Mouse (Mus musculus): Measurements from ENCODE around the gene Serpinb6b.

Gene Serpinb6b

DNA sequence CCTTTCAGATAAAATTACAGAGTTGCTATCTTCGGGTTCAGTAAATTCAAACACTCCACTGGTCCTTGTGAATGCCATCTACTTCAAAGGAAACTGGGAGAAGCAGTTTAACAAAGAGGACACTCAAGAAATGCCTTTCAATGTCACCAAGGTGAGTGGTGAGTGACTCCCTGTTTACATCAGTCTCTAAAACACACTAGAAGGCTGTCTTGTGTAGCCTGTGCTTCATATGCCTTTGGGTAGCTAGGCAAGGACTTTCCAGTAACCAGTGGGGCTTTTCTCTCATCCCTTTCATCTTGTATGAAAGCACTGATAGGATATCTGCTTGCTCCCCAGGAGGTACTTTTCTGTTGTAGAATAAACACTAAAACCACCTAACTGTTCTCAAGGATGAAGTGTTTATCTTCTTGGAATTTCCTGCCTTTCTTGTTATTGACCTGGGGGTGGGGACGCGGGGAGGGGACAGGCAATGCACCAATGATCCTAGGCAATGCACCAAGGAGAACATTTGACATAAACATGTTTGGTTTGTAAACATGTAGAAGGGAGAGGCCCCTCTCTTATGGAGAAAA is 10.0 kb downstream of the Serpinb6b start:
- in situ Hi-C loops (cut with MboI): no loop called here

DNA sequence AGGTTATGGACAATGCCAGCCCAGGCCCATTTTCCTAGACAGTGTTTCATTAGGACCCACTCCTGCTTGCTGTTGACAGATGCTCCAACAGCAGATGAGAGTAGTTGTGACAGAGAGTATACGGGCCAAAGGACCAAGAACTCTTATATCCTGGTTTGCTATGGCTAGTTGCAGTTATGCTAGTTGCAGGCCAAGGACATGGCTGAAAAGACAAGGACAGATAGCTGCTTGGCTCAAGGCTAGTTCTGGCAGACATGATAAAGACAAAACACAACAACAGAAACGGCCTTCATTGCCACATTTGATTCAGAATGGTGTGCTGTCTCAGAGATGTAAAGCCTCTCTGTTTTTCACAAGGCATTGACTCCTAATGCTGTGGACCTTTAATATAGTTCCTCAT is 10.7 kb downstream of the Serpinb6b start:
- in situ Hi-C loops (cut with MboI): no loop called here

GRCm38 (mm10) chr13:32982556-32983042 is 17.6 kb downstream of the Serpinb6b start:
- in situ Hi-C loops (cut with MboI): no loop called here

- in situ Hi-C loops (cut with MboI): no loop called here
Observed at GRCm38 (mm10) chr13:32986256-32986655, 21.2 kb downstream of the Serpinb6b start.

DNA sequence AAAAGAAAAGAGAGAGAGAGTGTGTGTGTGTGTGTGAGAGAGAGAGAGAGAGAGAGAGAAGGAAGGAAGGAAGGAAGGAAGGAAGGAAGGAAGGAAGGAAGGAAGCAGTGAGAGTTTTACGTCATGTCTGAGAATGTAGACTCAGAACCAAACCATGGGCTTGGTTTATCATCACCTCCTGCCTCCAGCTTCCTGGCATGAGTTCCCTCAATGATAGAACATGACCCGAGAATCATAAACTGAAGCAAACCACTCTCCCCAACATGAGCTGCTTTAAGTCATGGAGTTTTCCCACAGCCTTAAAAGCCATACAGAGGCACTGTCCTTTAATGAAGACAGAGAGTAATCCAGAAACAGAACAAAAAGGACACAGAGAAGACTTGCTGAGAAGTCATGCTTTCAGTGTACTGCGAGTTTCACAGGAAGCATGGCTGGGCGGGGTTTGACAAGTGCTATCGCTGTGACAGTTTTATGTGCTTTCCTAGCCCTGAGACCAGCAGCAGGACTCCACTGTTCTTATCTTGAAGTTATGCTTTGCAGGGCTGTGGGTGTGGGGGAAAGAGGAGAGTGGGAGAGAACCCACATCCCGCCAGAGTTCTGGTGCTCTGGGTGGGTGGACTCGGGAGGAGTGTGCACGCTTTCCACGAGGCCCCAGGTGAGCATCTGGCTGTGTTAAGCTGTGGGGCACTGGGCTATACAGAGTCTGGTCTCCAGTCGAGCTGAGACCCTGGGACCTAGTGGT is 28.3 kb downstream of the Serpinb6b start:
- in situ Hi-C loops (cut with MboI): no loop called here

DNA sequence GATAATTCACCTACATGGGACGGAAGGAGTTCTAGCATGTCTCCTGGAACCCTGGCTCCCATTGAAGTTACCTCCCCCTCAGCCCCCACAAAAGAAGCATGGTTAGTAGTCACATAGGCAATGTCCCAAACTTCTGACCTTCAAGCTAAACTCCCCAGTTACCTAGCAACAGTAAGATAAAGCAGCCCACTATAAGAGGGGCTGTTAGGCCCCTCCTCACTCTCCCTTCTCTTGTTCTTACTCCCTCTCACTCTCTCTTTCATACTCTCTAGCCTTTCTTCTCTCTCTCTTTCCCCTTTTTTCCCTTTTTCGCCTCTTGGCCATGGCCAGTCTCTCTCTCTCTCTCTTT is 28.9 kb downstream of the Serpinb6b start:
- in situ Hi-C loops (cut with MboI): no loop called here

DNA sequence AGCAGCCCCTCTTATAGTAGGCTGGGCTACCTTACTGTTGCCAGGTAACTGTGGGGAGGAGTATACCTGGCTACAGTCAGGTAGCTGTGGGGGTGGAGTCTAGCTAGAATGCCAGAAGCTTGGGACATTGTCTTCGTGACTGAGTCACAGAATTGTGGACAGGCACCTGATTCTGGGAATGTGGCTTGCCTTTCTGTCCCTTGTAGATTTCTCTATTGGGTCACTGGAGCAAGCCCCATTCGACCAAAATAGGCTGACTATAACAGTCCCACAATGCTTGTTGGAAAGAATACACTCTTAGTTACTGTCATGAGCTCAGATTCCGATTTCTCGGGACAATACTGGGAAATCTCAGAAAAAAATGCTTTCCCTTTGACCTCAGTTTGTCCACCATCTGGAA is 30.0 kb downstream of the Serpinb6b start:
- in situ Hi-C loops (cut with MboI): no loop called here

DNA sequence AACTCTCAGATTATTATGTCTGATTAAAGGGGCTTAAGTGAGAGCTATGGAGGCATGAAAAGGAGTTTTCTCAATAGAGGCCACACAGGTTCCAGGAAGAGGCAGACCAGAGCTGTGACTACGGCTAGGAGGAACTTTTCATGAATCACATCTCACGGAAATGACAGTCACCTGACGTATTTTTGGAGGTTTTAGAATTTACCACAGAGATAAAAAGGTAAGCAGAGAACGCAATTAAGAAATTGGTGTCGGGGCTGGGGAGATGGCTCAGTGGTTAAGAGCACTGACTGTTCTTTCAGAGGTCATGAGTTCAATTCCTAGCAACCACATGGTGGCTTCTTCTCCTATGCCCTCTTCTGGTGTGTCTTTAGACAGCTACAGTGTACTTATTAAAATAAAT is 36.3 kb downstream of the Serpinb6b start:
- in situ Hi-C loops (cut with MboI): no loop called here

DNA sequence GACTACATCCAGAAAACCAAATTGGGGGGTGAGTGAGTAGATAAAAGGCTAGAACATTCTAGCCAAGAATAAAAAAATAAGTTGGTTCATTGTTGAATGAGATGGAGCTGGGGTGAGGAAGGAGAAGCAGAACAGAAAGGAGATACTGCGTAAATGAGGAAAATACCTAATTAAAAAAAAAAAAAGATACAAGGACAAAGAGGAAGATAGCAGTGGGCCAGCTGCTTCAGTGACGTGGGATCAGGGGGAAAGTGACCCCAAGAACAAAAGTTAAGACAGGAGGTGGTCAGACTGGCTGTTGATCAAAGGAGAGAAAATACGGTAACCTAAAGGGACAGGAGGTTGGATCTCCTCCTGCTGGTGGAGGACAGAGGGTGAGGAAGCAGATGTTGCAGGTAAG is 37.9 kb downstream of the Serpinb6b start, which contains the start of gene Serpinb9:
Gene Serpinb9, plus strand, starts transcription at position 301 of the 400 bp plus-strand sequence.
- in situ Hi-C loops (cut with MboI): no loop called here

- in situ Hi-C loops (cut with MboI): no loop called here
Observed at GRCm38 (mm10) chr13:33003523-33004413, 38.8 kb downstream of the Serpinb6b start.

- in situ Hi-C loops (cut with MboI): no loop called here
Observed at GRCm38 (mm10) chr13:33004414-33005105, 39.6 kb downstream of the Serpinb6b start.

GRCm38 (mm10) chr13:33005501-33006075 is 40.6 kb downstream of the Serpinb6b start:
- in situ Hi-C loops (cut with MboI): no loop called here

DNA sequence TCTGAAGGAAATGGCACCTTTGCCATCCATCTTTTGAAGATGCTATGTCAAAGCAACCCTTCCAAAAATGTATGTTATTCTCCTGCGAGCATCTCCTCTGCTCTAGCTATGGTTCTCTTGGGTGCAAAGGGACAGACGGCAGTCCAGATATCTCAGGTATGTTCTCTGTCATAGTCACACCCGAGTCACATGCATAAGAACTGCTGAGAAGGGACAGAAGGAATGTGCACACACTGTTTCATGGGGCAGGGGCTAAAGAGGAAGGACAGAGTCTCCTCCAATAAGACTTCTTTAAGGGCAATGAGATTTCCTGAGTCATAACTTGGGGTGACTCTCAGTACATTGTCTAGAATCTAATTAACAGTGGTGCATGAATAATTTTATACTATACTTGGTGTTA is 41.5 kb downstream of the Serpinb6b start:
- in situ Hi-C loops (cut with MboI): no loop called here

GRCm38 (mm10) chr13:33012395-33012794 is 47.4 kb downstream of the Serpinb6b start:
- in situ Hi-C loops (cut with MboI): no loop called here

DNA sequence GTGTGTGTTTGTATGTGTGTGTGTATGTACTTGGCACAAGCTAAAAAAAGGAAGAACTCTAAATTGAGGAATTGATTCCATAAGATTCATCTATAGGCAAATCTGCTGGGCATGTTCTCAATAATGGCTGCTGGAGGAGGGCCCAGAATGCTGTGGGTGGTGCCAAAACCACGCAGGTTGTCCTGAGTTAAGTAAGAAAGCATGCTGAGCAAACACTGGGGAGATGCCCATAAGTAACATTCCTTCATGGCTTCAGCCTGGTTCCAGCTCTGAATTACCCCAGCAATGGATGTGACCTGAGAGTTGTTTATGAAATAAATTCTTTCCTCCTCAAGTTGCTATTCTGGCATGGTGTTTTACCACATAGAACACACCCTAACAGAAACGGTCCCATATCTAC is 48.3 kb downstream of the Serpinb6b start:
- in situ Hi-C loops (cut with MboI): no loop called here

GRCm38 (mm10) chr13:33022371-33022770 is 57.4 kb downstream of the Serpinb6b start:
- in situ Hi-C loops (cut with MboI): no loop called here

DNA sequence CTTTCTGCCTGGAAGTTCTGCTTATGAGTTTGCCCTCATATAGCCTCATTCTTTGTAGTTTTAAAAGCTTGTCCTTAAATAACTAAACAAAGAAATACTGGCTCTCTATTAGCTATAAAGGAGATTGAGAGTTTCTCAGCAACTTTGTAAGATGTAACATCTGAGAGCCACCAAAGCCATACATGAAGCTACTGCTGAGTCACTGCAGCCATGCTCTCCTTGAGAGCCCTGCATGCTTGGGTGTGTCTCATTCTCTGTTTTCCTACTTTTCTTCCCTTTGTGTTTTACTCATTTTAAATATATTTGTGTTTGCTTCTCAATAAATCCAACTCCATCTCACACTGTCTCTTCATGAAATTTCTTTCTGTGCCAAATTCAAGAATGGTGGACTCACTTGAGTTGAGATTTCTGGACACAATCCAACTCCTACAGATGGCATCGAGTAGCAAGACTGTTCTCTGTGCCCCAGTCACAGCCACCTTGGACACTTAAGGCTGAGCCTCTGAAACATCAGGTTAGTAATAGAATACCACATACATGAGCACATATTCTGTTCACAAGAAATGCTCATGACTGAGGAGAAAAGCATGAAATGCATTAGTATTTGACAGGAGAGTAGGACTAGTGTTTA is 61.5 kb downstream of the Serpinb6b start:
- in situ Hi-C loops (cut with MboI): no loop called here

- in situ Hi-C loops (cut with MboI): no loop called here
Observed at GRCm38 (mm10) chr13:33027244-33027643, 62.2 kb downstream of the Serpinb6b start, which contains the start of gene Serpinb9b. Gene Serpinb9b (plus strand): TSS chr13:33027416.

DNA sequence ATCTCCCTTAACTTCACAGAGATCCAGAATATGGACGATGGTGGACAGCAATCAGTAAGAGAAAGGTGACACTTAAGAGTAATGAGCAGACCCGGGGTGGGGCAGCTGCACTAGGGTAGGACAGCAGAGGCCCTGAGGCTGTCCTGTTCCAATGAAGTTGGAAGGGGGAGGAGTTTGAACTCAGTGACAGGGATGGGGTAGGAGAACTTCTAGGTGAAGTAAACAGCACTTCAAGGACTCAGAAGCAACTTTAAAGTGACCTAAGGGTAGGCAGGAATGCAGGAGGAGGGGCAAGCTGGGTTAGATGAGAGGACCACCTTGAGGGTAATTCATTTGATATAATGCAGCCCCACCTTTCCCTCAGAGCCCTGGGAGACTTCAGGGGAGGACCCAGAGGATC is 63.1 kb downstream of the Serpinb6b start:
- in situ Hi-C loops (cut with MboI): no loop called here

DNA sequence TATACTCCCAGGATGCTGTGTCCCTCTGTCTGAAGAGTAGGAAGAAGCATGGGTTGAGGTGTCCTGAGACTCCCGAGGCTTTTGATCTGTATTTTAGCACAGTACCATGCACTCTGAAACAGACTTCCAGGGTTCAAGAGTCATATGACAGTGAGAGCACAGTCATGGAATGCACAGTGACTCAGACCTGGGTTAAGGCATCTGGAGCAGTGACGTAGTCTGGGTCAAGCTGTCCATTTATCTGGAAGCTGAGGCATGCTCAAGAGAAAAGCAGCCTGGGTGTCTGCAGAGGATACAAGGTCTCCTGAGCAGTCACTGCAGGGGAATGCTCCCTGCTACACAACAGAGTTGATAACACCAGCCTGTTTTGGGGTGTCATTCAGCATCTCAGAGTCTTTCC is 63.5 kb downstream of the Serpinb6b start:
- in situ Hi-C loops (cut with MboI): no loop called here
